Mouse (Mus musculus) left cerebral cortex, postnatal 10 days (tissue): ENCODE results near the gene Slc18a2. TPM values are rescaled to one million over a fixed set of nuclear protein-coding genes. Genes with fewer than 3 reads are reported as not detected.
A peak's percentile ranks its signal among the peaks of the same experiment; 100 is the strongest.

Experiments
- DNase-seq, 2 experiments: peaks; one replicate each; pipeline ENCODE4 v3.0.0; 2021 to 2022; ENCODE audit warnings: low spot score in 2 of 2, mixed read lengths in 1 of 2; ENCODE audit errors: extremely low spot score in 1 of 2
- intact Hi-C: fragments of 180-260 bp; cut with DNase I; formaldehyde crosslinking; loops from one replicate; pipeline ENCODE4 v1.15.1; 2025
- total RNA-seq, 2 experiments: library from RNA; stranded (reverse); gene quantifications; 2 replicates each; pipeline ENCODE4 v1.2.3; 2021

Gene Slc18a2
- total RNA-seq, 2 experiments from 2014 or later: 1.9 to 2.6 TPM

- no peak for DNase-seq
- intact Hi-C loops: no loop called here
Measured at GRCm38 (mm10) chr19:59265907-59266306, 5.2 kb downstream of the Slc18a2 start.

- intact Hi-C loops: no loop called here
- DNase-seq: peak in 1 of 2 experiments; percentile 29
Measured at GRCm38 (mm10) chr19:59267417-59267963, 6.8 kb downstream of the Slc18a2 start.

DNA sequence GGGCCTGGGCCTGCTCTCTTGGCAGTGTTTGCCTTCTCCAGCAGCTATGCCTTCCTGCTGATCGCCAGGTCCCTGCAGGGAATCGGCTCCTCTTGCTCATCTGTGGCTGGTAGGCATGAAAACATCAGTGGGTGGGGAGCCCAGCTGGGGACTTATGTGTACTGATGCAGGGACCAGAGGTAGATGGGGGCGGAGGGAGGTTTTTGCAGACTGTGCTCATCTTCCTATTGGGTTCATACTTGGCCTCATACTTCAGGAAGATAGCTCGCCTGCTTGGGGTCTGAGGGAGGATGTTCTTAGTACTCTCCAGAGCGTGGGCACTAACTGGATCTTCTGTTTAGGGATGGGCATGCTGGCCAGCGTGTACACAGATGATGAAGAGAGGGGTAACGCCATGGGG lies 12.5 kb downstream of the Slc18a2 start:
- no peak for DNase-seq
- intact Hi-C loops: no loop called here

GRCm38 (mm10) chr19:59276354-59276753 lies 15.7 kb downstream of the Slc18a2 start:
- intact Hi-C loops: no loop called here
- no peak for DNase-seq

DNA sequence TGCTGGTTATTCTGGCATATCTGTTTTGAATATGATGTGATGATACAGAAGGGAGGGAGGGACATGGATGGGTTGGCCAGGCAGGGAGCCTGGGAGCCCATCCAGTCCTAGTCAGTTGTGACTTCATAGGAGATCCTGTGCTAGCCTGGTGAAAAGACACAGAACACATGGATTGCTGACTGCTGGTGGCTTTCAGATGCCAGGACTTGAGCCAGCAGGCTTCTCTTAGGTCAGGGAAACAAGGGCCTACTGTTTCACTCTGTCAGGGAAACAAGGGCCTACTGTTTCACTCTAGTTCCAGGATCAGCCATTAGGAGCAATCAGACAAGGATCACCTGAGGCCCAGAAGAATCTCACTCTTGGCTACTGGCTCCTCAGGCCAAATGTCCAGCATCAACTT lies 20.1 kb downstream of the Slc18a2 start:
- intact Hi-C loops: no loop called here

DNA sequence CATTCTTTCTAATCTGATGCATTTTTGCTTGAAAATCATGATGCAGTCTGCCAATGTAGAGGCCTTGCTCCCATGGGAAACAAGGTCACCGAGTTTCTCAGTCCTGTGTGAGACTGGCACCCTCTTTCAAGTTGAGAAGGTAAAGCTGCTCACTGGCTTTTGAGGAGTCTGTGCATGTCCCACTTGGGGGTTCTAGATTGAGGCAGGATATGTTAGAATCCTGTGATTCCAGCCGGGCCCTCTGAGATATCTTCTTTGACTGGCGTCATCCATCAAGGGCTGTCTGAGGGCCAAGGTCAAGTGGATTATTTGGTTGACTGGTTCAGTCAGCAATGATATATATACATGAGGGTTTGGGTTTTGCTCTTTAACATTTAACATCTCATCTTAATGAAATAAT lies 21.3 kb downstream of the Slc18a2 start:
- intact Hi-C loops: no loop called here

More for the DNA sequence above, 20.1 kb downstream of the Slc18a2 start:
- DNase-seq: no peak

GRCm38 (mm10) chr19:59289042-59289441 lies 28.3 kb downstream of the Slc18a2 start:
- DNase-seq: no peak
- intact Hi-C loops: no loop called here

More for the DNA sequence above, 21.3 kb downstream of the Slc18a2 start:
- no peak for DNase-seq

DNA sequence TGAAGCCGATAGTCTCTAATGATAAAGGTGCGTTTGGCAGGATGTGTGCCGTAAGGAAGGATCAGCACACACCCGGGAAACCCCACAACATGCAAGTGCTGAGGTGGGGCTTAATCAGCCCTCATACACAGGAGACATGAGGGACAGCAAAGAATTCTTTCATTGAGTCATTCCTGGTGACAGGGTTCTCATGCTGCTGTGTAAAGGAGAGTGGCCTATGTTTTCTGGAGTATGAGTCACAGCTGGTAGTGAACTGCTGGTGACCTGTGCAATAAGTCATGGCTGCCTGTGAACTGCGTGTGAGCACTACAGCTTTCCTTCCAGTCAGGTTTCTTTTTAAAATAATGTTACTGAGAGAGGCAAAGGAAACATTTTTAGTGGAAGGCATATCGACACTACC lies 29.1 kb downstream of the Slc18a2 start:
- no peak for DNase-seq
- intact Hi-C loops: no loop called here

DNA sequence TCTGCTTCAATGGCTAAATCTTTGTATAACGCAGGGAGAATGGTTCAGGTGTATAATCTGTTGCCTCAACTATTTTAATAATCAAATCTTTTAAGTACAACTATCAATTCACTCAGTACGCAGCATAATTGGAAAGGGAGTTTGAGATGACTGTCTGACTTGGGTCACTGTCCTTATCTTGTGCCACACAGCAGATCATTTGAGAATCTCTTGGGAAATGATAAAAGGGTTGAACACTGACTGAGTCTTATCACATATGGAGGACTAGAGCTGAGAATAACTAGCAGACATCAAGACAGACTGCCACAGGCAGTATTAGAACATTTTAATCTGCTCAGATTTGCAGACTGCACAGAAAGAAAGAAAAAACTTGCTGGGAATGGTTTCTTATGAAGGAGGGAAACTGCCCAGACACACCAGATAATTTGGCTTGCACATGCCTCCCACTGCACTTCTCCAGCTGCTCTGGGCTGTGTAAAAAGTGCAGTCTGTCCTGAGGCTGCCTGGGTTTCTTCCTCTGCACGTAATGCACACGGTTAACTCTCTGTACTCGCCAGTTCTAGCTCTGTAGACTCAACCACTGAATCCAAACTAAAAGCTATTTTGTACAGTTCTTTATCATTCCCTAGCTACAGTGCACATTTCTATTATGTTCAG lies 31.6 kb downstream of the Slc18a2 start:
- no peak for DNase-seq
- intact Hi-C loops: no loop called here

DNA sequence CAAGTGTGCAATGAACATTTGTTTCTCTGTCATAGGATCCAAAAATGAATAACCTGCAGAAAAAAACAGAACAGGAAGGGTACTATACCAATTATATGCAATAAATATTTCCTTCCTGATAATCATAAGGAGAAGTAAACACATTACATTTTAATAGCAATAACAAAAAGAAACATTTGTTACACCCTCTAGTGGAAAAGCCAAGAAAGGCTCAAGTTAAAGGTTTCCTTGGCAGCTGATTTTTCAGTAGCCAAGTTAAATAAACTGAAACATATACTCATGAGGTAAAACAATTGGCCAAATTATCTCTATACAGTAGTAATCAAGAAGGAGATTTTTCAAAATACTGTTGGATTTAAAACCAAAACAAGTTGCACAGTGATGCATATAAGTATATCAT lies 54.6 kb downstream of the Slc18a2 start:
- intact Hi-C loops: no loop called here

DNA sequence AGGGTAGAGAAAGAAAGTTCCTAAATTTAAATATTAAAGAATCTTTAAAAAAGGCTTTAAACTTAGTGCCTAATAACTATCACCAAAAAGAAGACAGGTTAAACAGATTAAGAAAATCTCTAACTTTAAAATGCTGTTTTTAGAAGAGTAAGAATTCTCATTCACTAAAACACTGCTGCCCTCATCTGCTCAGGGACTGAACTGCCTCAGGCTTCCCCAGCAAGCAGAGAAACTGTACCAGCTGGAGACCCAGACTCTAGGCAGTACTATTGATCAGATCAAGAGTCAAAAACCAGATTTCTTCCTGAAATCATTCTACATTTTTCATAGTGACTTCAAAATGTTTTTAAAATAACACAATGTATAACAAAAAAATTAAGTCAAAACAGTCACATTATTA lies 55.9 kb downstream of the Slc18a2 start:
- intact Hi-C loops: loop anchor here (2.0 kb wide), 1 partner anchor 78 kb away; no protein-coding TSS in a partner anchor

More for the DNA sequence above, 54.6 kb downstream of the Slc18a2 start:
- DNase-seq: no peak

DNA sequence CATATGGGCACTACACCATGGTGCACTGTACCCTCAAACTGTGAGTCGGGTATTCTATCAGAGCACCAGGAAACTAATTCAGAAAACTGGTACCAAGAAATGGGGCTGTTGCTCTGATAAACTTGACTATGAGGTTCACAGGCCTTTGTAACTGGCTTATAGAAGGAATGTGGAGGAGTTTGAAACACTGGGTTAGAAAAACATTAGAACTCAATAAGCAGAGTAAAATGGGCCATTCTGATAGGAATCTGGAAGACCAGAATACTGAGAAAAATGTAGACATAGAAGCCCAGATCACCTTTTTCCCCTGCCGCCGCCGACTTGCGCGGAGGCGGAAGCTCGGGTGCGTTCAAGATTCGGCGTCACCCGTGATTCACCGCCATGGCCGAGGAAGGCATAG lies 61.3 kb downstream of the Slc18a2 start, which contains the start of gene Rps12-ps3:
Rps12-ps3 (plus strand) TSS at position 301 of the 400 bp plus-strand sequence.
- no peak for DNase-seq
- intact Hi-C loops: no loop called here

More for the DNA sequence above, 55.9 kb downstream of the Slc18a2 start:
- peak; percentile 27 to 34 for DNase-seq

DNA sequence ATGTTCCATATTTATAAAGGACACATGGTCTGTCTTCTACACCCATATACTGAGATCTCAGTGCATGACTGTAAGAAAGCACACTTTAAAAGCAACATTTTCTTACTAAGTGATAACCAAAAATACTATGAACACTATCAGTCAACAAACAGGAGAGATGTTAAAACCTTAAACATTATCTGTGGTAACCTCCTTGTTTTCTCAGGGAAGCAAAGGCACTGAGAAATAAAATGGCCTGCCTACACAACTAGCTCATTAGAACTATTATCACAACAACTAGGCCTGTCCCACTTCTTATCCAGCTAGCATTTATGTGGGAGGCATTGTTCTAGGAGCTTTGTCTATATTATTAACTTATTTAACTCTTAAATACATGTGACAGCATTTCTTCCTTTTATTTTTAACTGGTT lies 70.1 kb downstream of the Slc18a2 start:
- intact Hi-C loops: no loop called here

GRCm38 (mm10) chr19:59336655-59337054 lies 76.0 kb downstream of the Slc18a2 start:
- intact Hi-C loops: no loop called here
- no peak for DNase-seq

More for the DNA sequence above, 70.1 kb downstream of the Slc18a2 start:
- DNase-seq: no peak

DNA sequence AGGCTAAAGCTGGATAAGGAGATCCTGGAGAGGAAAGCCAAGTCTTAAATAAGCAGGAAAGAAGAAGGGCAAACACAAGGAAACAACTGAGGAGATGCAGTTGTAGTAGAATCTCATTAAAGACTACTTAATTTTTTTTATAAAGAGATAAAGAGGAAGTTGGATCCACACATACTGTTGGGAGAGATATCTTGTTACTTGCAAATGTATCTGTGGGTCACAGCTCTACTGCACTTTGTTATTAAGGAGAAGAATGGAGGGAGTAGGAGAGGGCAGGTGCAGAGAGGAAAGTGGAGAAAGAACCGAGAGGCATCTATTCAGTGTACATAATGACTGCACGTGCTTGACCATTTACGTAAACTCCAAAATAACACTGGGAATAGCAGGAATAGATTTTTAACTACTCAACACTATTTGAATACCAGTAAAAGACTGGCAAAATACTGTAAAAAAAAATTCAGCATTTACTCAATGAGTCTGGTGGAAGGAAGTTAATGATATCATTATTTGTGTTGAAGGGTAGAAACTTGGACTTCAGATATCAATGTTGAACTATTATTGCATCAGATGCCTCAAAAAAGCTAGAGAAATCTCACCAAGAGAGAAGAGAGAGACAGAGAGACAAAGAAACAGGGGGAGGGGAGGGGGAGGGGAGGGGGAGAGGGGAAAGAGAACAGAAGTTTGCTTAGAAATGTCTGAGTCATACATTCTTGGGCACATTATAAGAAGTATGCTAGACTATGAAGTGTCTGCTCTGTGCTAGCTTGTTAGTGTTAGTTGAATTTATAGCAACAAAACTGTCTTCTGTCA lies 77.4 kb downstream of the Slc18a2 start:
- DNase-seq: no peak
- intact Hi-C loops: no loop called here

- DNase-seq: no peak
- intact Hi-C loops: no loop called here
Measured at GRCm38 (mm10) chr19:59339908-59340307, 79.2 kb downstream of the Slc18a2 start.

GRCm38 (mm10) chr19:59342964-59343363 lies 82.3 kb downstream of the Slc18a2 start:
- intact Hi-C loops: no loop called here
- no peak for DNase-seq

DNA sequence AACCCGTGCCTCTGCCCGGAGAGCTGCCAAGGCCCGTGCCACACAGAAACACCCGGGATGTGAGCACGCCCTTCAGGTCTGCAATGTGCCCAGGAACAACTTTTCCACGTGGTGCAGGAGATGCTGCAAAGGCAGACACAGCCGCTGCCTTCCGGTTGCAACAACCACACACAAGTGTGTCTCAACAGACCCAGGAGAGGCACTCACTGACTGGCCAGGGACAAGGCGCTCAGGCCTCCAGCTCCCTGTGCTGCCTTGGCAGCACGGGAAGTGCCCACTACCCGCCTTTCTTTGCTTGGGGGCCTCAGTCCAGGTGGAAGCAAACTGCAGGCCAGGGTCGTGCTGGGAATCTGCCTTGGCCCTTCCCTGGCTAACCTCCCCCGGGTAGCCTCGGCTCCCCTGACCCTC lies 83.6 kb downstream of the Slc18a2 start:
- peak in 1 of 2 experiments; percentile 42 for DNase-seq
- intact Hi-C loops: no loop called here

DNA sequence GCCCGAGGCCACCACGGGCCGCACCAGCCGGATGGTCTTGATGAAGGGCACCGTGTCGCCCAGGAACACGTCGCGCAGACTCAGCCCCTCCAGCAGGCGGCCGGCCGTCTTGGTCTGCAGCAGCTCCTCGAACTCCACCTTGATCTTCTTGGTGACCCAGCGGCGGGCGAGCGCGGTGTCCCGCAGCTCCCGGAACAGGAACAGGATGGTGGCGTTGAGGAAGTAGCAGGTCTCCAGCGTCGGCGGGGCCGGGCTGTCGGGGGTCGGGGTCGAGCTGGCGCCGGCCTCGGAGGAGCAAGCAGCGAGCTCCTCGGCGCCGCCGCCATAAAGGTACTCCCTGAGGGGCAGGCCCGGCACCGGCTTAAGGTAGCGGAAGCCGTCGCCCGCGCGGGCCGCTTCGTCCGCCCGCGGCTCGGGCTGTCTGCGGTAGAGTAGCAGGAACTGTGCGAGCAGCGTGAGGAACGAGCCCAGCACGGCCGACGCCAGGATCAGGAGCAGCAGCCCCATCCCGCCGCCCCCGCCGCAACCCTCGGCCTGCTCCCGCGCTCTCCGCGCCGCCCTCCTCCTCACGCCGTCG lies 84.5 kb downstream of the Slc18a2 start:
- intact Hi-C loops: no loop called here
- peak; percentile 36 to 79 for DNase-seq
